Mouse (Mus musculus): ENCODE measurements around the gene Ankle1. TPM values are rescaled to one million over a fixed set of nuclear protein-coding genes. Genes with fewer than 3 reads are reported as not detected.
"Not testable (repeated sequence)": the region's sequence is repeated elsewhere in the genome, so short reads cannot be mapped to it uniquely, and the experiment has no call there.

Gene Ankle1
- total RNA-seq, 4 experiments from 2014 or later = 0.34 to 0.63 (median 0.41) TPM

DNA sequence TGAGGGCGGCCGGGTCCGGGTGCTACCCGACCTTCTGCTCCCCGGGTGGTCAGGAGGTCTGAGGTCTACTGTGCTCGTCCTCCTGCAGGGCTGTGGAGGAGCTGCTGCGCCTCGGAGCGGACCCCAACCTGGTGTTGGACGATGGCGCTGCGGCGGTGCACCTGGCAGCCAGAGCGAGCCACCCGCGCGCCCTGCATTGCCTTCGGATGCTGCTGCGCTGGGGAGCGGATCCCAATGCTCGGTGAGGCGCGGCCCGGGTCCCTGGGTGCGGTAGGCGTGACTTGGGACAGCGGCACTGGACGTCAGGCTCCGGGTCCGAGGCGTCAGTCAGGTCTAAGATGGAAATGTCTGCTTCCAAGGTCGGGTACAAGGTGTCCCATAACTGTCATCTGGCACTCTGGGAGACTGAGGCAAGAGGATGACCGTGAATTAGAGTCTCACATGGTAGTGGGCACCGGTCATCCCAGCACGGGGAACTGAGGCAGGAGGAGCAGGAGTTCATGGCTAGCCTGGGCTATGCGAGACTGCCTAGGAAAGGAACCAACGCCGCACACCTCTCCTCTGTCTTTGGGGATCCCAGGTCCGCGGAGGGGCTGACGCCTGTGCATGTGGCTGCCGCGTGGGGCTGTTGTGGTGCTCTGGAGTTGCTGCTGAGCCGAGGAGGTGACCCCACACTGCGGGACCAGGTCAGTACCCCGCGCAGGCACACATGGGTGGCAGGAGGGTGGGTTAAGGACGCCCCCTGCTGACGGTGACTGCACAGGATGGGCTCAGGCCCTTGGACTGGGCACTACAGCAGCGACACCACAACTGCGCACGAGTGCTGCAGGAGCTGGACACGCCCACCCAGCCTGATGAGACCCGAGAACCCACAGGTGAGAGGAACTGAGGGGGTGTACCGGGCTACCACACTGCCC lies 547 bp downstream of the Ankle1 start:
- peak in 1 of 2 experiments; percentile 23 for DNase-seq (ENCODE audit: low spot score in 2 of 2)

DNA sequence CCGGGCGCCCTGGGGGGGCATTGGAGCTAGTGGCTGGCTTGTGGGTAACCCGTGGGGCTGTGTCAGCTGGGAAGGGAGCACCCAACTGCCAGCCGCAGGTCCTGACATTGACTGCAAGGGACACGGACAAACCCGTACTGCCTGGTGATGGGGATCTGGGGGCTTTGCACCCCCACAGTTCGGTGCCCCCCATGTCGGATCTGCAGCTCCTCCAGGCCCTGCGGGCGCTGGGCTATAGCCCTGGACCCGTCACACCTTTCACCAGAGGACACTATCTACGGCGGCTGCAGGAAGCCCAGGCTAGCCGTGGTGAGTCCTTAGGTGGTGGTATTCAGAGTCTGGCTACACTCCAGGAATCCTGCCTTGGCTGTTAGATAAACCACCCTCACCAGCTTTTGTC lies 1.6 kb downstream of the Ankle1 start:
- DNase-seq (ENCODE audit: low spot score in 2 of 2) = peak in 1 of 2 experiments; percentile 7

DNA sequence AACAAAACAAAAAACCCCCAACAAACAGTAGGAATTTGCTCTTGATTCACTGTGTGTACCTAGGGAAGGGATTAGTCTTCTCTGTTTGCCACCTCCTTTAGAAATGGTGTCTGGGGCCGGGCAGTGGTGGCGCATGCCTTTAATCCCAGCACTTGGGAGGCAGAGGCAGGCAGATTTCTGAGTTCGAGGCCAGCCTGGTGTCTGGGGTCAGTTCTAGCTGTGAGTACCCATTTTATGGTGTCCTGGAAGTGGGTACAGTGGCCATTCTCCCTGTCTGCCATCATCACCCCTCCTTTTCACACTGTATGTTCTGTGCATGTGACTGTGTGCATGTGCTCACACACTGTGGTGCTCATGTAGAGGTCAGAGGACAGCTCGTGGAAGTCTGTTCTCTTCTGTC lies 2.4 kb downstream of the Ankle1 start:
- no peak for DNase-seq (ENCODE audit: low spot score in 2 of 2)

DNA sequence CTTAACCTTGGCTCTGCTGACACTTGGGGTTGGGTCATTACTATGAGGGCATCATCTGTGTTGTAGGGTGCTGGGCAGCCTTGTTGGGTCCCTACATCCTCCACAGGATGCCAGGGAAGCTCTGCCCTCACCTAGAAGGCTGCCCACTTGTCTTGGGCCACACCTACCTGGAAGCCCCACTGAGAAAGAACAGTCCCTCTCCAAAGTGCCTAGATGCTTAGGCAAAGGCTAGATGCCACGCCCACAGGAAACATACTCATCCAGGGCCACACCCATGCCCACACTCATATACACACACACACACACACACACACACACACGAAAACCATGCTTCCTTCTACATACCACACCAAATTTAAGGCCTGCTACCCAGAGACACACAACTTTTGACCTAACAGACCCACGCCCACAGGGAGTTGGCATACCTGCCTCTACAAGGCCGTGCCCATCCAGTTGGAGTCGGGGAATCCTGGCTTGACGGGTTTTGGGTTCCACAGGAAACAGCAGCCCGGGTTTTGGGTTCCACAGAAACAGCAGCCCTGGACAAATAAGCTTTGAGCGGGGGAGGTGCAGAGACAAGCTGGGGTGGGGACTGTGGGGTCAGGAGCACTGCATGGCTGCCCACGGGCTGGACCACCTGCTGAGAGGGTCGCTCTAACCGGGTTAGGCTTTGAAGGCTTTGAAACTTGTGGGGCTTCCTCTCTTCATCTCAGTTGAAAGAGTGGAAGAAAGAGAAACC lies 5.9 kb downstream of the Ankle1 start:
- DNase-seq (ENCODE audit: low spot score in 2 of 2) = no peak

DNA sequence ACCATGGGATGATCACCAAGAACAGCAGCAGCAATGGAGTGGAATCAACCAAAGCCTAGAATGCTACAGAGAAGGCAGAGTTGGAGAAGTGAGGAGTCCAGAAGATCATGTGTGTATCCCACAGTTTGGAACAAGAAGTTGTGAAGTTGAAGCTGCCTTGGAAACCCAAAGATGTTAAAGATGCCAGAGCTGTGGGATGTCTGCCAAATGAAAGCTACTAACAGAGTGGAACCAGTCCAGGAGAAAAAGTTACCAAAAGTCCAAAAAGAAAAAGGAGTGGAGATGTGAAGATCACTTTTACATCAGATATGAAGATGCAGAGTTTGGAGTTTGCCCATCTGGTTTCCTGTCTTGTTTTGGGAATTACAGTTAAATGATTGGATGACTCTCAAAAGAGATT lies 16.3 kb downstream of the Ankle1 start:
- no peak for DNase-seq (ENCODE audit: low spot score in 2 of 2)

DNA sequence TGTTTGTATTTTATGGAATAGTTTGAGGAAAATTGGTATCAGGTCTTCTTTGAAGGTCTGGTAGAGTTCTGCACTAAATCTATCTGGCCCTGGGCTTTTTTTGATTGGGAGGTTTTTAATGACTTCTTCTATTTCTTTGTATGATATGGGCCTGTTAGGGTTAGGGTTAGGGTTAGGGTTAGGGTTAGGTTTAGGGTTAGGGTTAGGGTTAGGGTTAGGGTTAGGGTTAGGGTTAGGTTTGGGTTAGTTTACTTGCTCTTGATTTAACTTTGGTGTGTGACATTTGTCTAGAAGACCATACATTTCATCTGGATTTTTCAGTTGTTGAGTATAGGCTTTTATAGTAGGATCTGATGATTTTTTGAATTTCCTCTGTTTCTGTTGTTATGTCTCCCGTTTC lies 27.1 kb downstream of the Ankle1 start:
- DNase-seq (ENCODE audit: low spot score in 2 of 2) = not testable (repeated sequence)

DNA sequence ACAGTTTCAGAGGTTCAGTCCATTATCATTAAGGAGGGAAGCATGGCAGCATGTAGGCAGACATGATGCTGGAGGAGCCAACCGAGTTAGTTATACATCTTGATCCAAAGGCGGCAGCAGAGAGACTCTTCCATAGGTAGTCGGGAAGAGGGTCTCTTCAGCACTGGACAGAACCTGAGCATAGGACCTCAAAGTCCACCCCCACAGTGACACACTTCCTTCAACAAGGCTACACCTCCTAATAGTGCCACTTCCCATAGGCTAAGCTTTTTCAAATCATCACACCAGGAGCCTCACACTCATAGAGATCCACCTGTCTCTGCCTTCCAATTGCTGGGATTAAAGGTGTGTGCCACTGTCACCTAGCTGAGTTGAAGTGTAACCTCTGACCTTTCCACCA lies 31.2 kb downstream of the Ankle1 start:
- DNase-seq (ENCODE audit: low spot score in 2 of 2) = no peak

DNA sequence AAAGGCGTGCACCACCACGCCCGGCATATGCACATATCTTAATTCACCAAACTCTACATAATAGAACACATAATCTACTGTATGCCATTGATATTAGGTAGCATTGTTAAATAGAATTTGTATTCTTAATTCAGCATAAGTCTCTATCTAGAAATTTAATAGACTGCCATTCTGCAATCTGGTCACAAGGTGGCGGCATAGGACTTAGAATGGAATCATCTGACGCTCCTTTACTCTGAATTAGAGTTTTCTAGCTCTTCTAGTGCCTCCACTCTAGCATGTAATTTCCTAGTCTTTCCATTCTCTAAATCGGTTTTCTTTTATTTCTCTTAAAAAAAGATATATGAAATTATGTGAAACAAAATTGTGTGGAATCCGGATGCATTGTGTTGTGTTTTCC lies 35.6 kb downstream of the Ankle1 start:
- DNase-seq (ENCODE audit: low spot score in 2 of 2) = no peak

DNA sequence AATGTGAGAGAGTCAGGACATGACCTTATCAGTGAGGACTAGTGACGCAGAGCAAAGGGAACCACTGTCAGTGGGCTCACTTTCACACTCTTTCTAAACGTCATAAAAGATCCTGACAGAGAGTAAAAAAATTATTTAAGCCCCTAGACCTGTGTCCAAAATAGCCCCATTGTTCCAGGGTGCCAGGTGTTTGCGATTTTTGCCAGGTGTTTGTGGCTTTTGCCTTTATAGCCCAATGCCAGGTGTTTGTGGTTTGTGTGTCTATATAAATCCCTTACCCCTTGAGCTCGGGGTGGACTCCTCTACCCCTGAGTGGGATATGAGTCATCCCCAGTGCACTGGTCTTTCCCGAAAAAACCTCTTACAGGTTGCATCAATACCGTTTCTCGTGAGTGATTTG lies 39.3 kb downstream of the Ankle1 start:
- no peak for DNase-seq (ENCODE audit: low spot score in 2 of 2)

DNA sequence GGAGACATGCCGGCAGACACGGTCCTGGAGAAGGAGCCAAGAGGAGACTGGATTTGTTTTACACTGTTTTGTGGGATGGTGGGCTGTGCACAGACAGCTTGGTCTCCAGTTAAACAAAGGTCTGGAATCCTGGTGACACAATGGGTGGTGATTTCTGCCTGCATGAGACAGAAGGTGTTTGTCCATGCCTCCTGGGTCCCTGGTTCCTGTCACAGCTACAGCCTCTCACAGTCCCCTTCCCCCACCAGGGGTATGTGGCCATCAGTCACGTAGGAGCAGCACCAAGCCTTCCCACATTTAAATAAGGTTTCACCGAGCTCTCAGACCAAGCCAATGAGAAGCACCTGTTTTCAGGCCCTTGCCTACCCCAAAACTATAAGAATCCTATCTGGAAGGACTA lies 45.5 kb downstream of the Ankle1 start:
- no peak for DNase-seq (ENCODE audit: low spot score in 2 of 2)

DNA sequence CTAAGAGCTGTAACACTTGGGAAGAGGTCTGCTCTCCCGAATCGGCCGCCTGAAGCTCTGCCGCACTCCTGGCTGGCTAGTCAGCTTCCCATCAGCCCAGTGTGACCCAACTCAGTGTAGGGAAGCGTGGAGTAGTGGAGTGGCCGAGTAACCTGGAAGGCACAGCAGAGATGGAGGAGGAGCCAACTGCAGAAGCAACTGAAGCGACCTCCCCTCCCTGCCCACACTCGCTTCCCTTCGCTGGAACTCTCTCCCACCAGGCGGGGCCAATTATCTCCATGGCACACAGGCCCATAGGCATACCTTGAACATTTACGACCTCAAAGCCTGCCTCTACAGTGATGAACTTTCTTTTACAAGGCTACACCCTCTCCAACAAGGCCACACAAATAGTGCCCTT lies 46.0 kb downstream of the Ankle1 start:
- no peak for DNase-seq (ENCODE audit: low spot score in 2 of 2)

DNA sequence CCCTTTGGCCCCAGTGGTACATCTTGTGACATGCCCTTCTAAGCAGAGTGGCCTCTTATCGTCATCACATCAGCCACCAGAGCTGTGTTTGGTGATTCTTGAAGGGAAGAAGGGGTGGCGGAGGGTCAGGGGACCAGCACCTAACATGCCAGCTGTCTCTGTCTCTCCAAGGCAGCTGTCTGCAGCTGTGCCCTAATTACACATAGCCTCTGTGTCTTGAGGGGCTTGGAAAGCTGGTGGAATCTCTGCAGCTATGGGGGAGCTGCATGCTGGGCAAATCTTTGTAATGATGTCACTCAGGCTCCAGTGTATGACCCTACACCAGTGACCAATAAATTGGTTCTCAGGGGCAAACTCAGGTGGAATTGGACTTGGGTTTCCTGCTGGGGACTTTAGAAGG lies 46.9 kb downstream of the Ankle1 start:
- no peak for DNase-seq (ENCODE audit: low spot score in 2 of 2)

DNA sequence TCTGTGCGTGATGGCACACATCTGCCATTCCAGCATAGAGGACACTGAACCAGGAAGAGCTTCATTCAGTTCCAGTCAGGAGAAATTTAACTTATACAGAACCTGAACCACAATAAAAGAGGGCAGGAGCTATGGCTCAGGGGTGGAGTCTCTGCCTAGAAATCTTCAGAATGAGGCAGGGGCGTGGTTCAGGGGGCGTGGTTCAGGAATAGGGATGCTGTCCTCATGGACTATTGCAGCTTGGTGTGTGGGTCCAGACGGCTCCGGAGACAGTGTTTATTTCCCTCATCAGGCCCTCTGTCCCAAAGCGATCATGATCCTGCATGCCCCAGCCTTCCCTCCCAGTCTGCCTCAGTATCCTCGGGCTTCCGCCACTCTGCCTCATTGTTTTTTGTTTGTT lies 48.9 kb downstream of the Ankle1 start:
- DNase-seq (ENCODE audit: low spot score in 2 of 2) = no peak

DNA sequence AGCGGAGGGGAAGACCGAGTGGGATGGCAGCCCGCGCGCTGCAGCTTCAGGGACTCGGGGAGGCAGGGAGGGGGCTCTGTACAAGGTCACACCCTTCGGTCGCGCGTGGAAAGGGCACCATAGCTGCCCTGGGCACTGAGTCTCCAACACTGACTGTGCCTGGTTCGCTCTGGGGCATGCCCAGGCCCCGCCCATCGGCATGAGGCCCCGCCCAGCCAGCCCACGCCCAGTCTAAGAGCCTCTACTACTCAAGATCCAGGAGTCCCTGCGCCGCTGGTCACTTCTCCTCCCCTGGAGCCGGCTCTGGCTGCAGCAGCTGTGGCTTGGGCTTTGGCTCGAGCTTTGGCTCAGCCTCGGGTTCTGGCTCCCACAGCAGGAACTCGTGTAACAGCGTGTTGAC lies 51.1 kb downstream of the Ankle1 start:
- DNase-seq (ENCODE audit: low spot score in 2 of 2) = no peak

DNA sequence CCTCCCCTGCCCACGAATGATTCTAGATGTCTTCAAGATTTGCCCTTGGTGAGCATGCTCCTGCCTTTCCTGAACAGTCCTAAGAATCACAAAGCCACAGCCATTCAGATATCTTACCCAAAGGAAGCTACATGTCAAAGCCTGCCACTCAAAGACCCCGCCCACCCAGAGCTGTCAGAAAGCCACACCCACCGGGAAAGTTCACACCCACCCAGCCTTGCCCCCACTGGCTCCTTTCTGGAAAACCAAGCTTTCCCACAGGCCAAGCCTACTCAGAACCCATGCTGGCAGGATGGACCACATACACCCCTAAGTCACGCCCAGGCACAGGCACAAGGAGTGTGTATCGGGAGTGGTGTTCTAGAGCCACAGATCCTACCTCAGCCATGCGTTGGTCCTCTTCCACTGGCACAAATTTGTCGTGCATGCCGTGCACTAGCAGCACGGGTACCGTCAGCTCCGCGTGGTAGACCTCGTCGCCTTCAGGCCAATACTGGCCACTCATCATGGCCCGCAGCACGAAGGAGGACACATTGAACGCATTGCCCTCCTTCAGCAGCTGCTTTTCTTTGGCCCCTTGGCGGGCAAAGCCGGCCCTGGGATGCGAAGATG lies 52.0 kb downstream of the Ankle1 start:
- no peak for DNase-seq (ENCODE audit: low spot score in 2 of 2)

Other genes with a start within 250 kb of the Ankle1 start
- 10 to 100 TPM; 28.9 to 34.6 (median 29.7) TPM for gene Myo9b, start 133.3 kb upstream of the Ankle1 start, total RNA-seq (2022)
- gene Haus8, start 133.1 kb upstream of the Ankle1 start, total RNA-seq (2022) = 10 to 100 TPM; 10.6 to 17.4 (median 12.4) TPM
- gene Use1, start 39.2 kb upstream of the Ankle1 start, total RNA-seq (2022) = 100 to 1,000 TPM; 125 to 140 (median 127) TPM
- gene Ocel1, start 34.7 kb upstream of the Ankle1 start, total RNA-seq (2022) = 10 to 100 TPM; 13.3 to 16.5 (median 14.7) TPM
- 10 to 100 TPM; 32.5 to 39.6 (median 36.7) TPM for gene Nr2f6, start 24.1 kb upstream of the Ankle1 start, total RNA-seq (2022)
- gene Ushbp1, start 10.2 kb upstream of the Ankle1 start, total RNA-seq (2022) = 1 to 10 TPM; 3.4 to 5.1 (median 3.9) TPM
- 100 to 1,000 TPM in 3 of 4 experiments, 10 to 100 TPM in 1; 96.4 to 113 (median 105) TPM for gene Babam1, start 9.1 kb upstream of the Ankle1 start, total RNA-seq (2022)
- 100 to 1,000 TPM; 255 to 290 (median 264) TPM for gene Abhd8, start 57.6 kb downstream of the Ankle1 start, total RNA-seq (2022)
- 10 to 100 TPM; 50.0 to 56.8 (median 53.3) TPM for gene Mrpl34, start 58.9 kb downstream of the Ankle1 start, total RNA-seq (2022)
- 10 to 100 TPM; 59.4 to 75.0 (median 64.0) TPM for gene Dda1, start 63.2 kb downstream of the Ankle1 start, total RNA-seq (2022)
- 10 to 100 TPM; 51.0 to 61.5 (median 60.0) TPM for gene Ano8, start 80.0 kb downstream of the Ankle1 start, total RNA-seq (2022)
- gene Gtpbp3, start 82.1 kb downstream of the Ankle1 start, total RNA-seq (2022) = 10 to 100 TPM; 28.0 to 37.8 (median 31.0) TPM
- gene Plvap, start 105.7 kb downstream of the Ankle1 start, total RNA-seq (2022) = 10 to 100 TPM in 2 of 4 experiments, 1 to 10 TPM in 2; 7.0 to 11.7 (median 9.6) TPM
- not detected for gene Ccdc194, start 119.7 kb downstream of the Ankle1 start, total RNA-seq (2022)
- gene Bst2, start 131.4 kb downstream of the Ankle1 start, total RNA-seq (2022) = 10 to 100 TPM in 1 of 4 experiments, 1 to 10 TPM in 3; 4.1 to 11.8 (median 6.4) TPM
- 10 to 100 TPM; 38.0 to 44.2 (median 39.9) TPM for gene Mvb12a, start 136.9 kb downstream of the Ankle1 start, total RNA-seq (2022)
- gene Tmem221, start 152.9 kb downstream of the Ankle1 start, total RNA-seq (2022) = under 1 TPM in 2 of 4 experiments, not detected in 2; 0.27 to 0.70 TPM
- gene Nxnl1, start 160.6 kb downstream of the Ankle1 start, total RNA-seq (2022) = under 1 TPM in 2 of 4 experiments, not detected in 2; 0.17 to 0.21 TPM
- 100 to 1,000 TPM in 1 of 4 experiments, 10 to 100 TPM in 3; 94.4 to 105 (median 97.5) TPM for gene Slc27a1, start 162.9 kb downstream of the Ankle1 start, total RNA-seq (2022)
- 10 to 100 TPM; 28.7 to 31.1 (median 29.3) TPM for gene Pgls, start 186.2 kb downstream of the Ankle1 start, total RNA-seq (2022)
- 1 to 10 TPM; 1.2 to 3.5 (median 2.3) TPM for gene Fam129c, start 191.6 kb downstream of the Ankle1 start, total RNA-seq (2022)
- gene Colgalt1, start 205.0 kb downstream of the Ankle1 start, total RNA-seq (2022) = 10 to 100 TPM; 38.6 to 51.4 (median 45.8) TPM